Mouse (Mus musculus): ENCODE results near the gene Wdr46. TPM values are rescaled to one million over a fixed set of nuclear protein-coding genes. Genes with fewer than 3 reads are reported as not detected.
A peak's percentile ranks its signal among the peaks of the same experiment; 100 is the strongest.

Gene Wdr46
- polyA plus RNA-seq, 1 experiment from 2014 or later: 8.8 TPM

DNA sequence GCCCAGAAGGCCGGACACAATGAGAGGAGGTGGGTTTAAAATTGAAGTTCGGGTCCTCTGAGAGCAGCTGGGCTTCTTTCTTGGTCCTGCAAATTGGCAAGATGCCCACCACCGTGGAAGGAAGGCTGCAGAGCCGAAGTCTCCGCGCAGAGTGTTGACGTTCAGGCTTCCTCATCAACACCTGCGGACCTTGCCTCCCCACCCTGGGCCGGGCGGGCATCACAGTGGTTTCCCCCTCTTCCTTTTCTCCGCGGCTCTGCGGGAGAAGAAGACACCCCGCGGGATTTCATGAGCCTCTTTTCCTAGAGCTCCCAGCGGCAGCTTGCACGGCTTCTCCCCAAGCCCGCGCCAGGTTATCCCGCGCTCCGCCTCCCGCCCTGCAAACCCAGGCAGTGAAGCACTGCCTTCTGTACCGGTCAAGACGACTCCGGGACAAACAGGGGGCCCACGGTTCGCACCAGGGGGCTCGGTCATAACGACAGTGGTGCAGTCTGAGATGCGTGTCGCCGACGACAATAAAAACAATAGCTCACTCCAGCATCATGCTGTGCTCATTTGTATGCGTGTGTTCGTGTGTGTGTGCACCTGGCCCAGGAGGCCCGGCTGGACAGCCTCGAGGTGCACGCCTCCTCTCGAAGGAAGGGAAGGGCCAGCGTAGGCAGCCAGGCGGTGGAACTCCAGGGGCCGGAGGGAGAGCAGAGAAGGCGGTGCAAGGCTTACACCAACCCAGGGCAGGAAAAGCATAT, 32.0 kb upstream of the Wdr46 start:
- TF ChIP-seq CTCF (IDR thresholded peaks at IDR 0.05) (no peak), EP300 (IDR thresholded peaks at IDR 0.05) (no peak)
- H3K4me3 ChIP-seq (ENCODE audit: low read depth, low read length): peak overlapping the region; percentile 88
- WGBS: under 1% methylated on average over 37 of the region's 44 CpGs
- peak overlapping the region; percentile 98 for H3K27ac ChIP-seq (ENCODE audit: low read length)
- peak overlapping the region; percentile 50 for H3K9ac ChIP-seq (replicated peaks; ENCODE audit: low read depth)
- H3K36me3 ChIP-seq (ENCODE audit: insufficient read depth, low read length): peaks cover 13% of the 10 kb centered on the region; the same call in 1 of the 2 replicates
- H3K27me3 ChIP-seq (replicated peaks; ENCODE audit: insufficient read depth, low read length): no peaks in the 10 kb centered on the region
- DNase-seq (ENCODE audit: low spot score): no peak
- peak; percentile 49 for ATAC-seq
- H3K4me1 ChIP-seq (ENCODE audit: insufficient read depth, low read depth, low read length): peaks cover 4% of the 10 kb centered on the region; the same call in 1 of the 2 replicates
- H3K4me2 ChIP-seq (replicated peaks; ENCODE audit: low read depth, low read length): peak overlapping the region; percentile 95
- H3K9me3 ChIP-seq (ENCODE audit: low read length): no peaks in the 10 kb centered on the region

DNA sequence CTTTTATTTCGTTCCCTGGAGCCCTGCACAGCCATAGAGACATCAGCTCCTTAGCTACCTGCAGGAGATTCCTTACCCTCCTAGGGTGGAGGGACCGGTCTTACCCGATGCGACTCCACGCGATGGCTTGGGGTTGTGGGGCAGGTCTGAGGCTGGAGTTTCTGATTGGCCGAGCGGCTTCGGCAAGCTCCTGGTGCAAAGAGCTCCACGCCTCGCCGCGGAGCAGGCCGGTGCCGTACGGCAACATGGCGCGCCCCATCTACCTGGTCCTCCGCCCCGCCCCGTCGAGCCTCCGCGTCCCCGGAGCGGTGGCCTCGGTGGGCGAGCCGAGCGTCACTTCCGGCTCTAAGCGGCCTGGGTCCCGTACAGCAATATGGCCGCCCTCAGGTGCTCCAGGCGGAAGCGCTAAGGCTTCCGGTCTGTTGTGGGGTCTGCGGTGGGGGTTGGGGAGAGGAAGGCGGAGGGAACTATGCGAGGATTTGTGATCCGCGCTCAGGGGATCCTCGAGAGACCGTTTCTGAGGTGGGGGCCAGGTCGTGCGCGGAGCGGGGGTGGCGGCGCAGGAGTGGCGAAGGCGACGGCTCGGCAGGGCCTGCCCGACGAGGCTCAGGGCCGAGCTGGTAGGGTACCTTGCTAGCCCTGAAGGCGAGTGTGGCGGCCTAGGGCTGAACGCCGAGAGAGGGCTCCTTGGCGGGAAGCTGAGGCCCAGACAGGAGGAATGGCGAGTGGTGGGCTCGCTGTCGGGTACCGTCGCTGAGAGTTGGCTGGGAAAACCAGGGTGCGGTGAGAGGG, 31.2 kb upstream of the Wdr46 start, which contains the start of gene Daxx:
Gene Daxx, plus strand, starts transcription at position 338 of the 792 bp plus-strand sequence.
- peak; percentile 99 for DNase-seq (ENCODE audit: low spot score)
- Histone ChIP-seq H3K4me3 (ENCODE audit: low read depth, low read length) (peak within 1 kb of the TSS; percentile 88), H3K9ac (replicated peaks; ENCODE audit: low read depth) (peak within 1 kb of the TSS; percentile 96), H3K9me3 (ENCODE audit: low read length) (no peaks in the 10 kb centered on the region), H3K4me1 (ENCODE audit: insufficient read depth, low read depth, low read length) (peaks cover 4% of the 10 kb centered on the region; the same call in 1 of the 2 replicates), H3K27ac (ENCODE audit: low read length) (peak within 1 kb of the TSS; percentile 98), H3K4me2 (replicated peaks; ENCODE audit: low read depth, low read length) (peak within 1 kb of the TSS; percentile 95), H3K36me3 (ENCODE audit: insufficient read depth, low read length) (peaks cover 19% of the 10 kb centered on the region; the same call in 1 of the 2 replicates), H3K27me3 (replicated peaks; ENCODE audit: insufficient read depth, low read length) (no peaks in the 10 kb centered on the region)
- WGBS: under 1% methylated on average over 66 of the region's 68 CpGs
- no peak for TF ChIP-seq EP300 (IDR thresholded peaks at IDR 0.05)
- TF ChIP-seq CTCF (IDR thresholded peaks at IDR 0.05): no peak
- peak; percentile 97 for ATAC-seq

DNA sequence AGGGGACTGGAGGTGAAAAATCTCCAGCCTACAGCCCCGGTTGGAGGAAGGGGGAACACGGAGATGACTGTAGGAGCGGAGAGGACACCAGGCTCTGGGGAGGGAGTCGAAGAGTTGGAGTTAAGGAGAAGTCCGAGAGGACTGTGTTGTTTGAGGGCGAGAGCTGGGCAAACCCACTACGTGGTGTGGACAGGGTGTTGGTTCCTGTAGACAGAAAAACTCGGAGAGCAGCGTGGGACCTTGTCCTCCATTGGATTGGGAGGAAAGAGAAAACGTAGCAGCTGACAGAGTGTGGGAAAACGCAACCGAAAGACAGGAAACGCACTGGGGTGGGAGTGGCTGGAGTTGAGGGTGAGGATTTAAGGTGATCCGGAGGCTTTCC, 30.6 kb upstream of the Wdr46 start:
- H3K4me2 ChIP-seq (replicated peaks; ENCODE audit: low read depth, low read length): peak overlapping the region; percentile 95
- peak; percentile 14 for ATAC-seq
- H3K36me3 ChIP-seq (ENCODE audit: insufficient read depth, low read length): peaks cover 22% of the 10 kb centered on the region; the same call in 1 of the 2 replicates
- peak overlapping the region; percentile 98 for H3K27ac ChIP-seq (ENCODE audit: low read length)
- no peaks in the 10 kb centered on the region for H3K27me3 ChIP-seq (replicated peaks; ENCODE audit: insufficient read depth, low read length)
- no peak for TF ChIP-seq CTCF (IDR thresholded peaks at IDR 0.05)
- TF ChIP-seq EP300 (IDR thresholded peaks at IDR 0.05): no peak
- peak overlapping the region; percentile 88 for H3K4me3 ChIP-seq (ENCODE audit: low read depth, low read length)
- H3K9me3 ChIP-seq (ENCODE audit: low read length): no peaks in the 10 kb centered on the region
- DNase-seq (ENCODE audit: low spot score): peak; percentile 90
- peaks cover 5% of the 10 kb centered on the region for H3K4me1 ChIP-seq (ENCODE audit: insufficient read depth, low read depth, low read length)
- H3K9ac ChIP-seq (replicated peaks; ENCODE audit: low read depth): peak overlapping the region; percentile 96
- under 1% methylated on average over 14 of the region's 14 CpGs for WGBS

DNA sequence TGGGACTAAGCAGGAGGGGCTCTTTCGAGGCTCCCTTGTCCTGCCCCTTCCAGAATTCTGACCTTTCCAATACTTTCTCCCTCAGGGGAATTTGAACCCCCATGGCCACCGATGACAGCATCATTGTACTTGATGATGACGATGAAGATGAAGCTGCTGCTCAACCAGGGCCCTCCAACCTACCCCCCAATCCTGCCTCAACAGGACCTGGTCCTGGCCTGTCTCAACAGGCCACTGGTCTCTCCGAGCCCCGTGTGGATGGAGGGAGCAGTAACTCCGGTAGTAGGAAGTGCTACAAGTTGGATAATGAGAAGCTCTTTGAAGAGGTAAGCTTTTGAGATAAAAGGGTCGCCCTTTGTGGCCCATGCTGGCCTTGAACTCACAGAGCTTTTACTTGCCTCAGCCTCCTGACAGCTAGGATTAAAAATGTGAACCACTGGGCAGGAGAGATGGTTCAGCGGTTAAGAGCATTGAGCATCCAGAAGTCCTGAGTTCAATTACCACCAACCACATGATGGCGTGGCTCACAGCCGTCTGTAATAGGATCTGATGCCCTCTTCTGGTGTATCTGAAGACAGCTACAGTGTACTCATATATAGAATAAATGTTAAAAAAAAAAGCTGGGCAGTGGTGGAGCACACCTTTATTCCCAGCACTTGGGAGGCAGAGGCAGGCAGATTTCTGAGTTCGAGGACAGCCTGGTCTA, 30.0 kb upstream of the Wdr46 start:
- DNase-seq (ENCODE audit: low spot score): no peak
- Histone ChIP-seq H3K36me3 (ENCODE audit: insufficient read depth, low read length) (peaks cover 26% of the 10 kb centered on the region; the same call in 1 of the 2 replicates), H3K4me2 (replicated peaks; ENCODE audit: low read depth, low read length) (peak overlapping the region; percentile 95), H3K4me1 (ENCODE audit: insufficient read depth, low read depth, low read length) (peaks cover 9% of the 10 kb centered on the region), H3K27me3 (replicated peaks; ENCODE audit: insufficient read depth, low read length) (no peaks in the 10 kb centered on the region), H3K4me3 (ENCODE audit: low read depth, low read length) (peak overlapping the region; percentile 88), H3K9me3 (ENCODE audit: low read length) (no peaks in the 10 kb centered on the region), H3K9ac (replicated peaks; ENCODE audit: low read depth) (peak overlapping the region; percentile 96), H3K27ac (ENCODE audit: low read length) (peak overlapping the region; percentile 98)
- no peak for TF ChIP-seq EP300 (IDR thresholded peaks at IDR 0.05)
- peak; percentile 34 for TF ChIP-seq CTCF (IDR thresholded peaks at IDR 0.05)
- 42% methylated on average over 11 of the region's 11 CpGs for WGBS
- ATAC-seq: no peak

DNA sequence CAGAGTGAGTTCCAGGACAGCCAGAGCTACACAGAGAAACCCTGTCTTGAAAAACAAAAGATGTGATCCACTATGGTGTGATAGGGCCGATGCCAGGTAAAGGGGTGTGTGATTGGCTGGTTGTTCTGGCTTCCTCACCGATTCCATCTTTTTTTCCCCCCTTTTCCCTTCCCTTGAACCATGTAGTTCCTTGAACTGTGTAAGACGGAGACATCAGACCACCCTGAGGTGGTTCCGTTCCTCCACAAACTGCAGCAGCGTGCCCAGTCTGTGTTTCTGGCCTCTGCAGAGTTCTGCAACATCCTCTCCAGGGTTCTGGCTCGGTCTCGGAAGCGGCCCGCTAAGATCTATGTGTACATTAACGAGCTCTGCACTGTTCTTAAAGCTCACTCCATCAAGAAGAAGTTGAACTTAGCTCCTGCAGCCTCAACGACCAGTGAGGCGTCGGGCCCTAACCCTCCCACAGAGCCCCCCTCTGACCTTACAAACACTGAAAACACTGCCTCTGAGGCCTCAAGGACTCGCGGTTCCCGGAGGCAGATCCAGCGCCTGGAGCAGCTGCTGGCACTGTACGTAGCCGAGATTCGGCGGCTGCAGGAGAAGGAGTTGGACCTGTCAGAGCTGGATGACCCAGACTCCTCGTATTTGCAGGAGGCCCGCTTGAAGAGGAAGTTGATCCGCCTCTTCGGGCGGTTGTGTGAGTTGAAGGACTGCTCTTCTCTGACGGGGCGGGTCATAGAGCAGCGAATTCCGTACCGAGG, 29.2 kb upstream of the Wdr46 start:
- 81% methylated on average over 31 of the region's 31 CpGs for WGBS
- ATAC-seq (no peak), DNase-seq (ENCODE audit: low spot score) (no peak)
- Histone ChIP-seq H3K9me3 (ENCODE audit: low read length) (no peaks in the 10 kb centered on the region), H3K27ac (ENCODE audit: low read length) (no peak overlapping the region), H3K36me3 (ENCODE audit: insufficient read depth, low read length) (peaks cover 26% of the 10 kb centered on the region; the same call in 1 of the 2 replicates), H3K9ac (replicated peaks; ENCODE audit: low read depth) (no peak overlapping the region), H3K27me3 (replicated peaks; ENCODE audit: insufficient read depth, low read length) (no peaks in the 10 kb centered on the region), H3K4me1 (ENCODE audit: insufficient read depth, low read depth, low read length) (peaks cover 9% of the 10 kb centered on the region), H3K4me3 (ENCODE audit: low read depth, low read length) (no peak overlapping the region), H3K4me2 (replicated peaks; ENCODE audit: low read depth, low read length) (no peak overlapping the region)
- TF ChIP-seq EP300 (IDR thresholded peaks at IDR 0.05) (no peak), CTCF (IDR thresholded peaks at IDR 0.05) (no peak)

Measured in lung, postnatal 0 days (tissue).